Mouse (Mus musculus) NIH3T3 (cell line): ENCODE data around the gene Hsf5.

Experiments
- DNase-seq: peaks from one replicate; pipeline ENCODE4 v3.0.0-alpha.2; 2012; ENCODE audit warnings: low read depth

Hsf5 gene

DNA sequence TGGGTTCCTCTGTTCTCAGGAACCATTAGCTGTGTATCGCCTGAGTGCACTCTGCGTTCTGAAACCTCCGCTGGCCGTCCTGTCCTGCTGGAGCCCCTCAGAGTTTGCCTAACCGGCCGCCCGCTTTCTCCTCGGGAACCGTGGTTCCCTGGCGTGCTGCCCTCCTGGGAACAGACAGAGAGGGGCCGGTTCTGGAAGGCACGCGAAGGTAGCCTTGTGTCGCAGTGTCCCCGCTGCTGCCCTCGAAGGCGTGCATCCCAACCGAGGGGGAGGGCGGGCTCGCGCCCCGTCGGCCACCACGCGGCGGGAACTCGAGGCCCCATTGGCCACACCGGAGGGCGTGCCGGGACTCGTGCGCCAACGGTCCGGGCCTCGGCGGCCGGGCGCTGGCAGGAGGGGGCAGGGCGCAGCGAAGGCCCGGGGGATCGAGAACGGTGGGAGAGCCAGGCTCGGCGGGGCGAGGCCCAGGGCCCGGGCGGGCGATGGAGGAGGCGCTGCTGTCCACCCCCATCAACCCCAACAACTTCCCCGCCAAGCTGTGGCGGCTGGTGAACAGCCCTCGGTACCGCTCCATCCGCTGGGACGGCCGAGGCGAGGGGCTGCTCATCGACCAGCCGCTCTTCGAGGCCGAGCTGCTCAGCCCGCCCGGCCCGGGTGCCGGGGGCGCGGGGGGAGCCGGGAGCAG, at the start of gene Hsf5:
Gene Hsf5, plus strand, starts transcription at position 375 of the 685 bp plus-strand sequence.
- DNase-seq = no peak

DNA sequence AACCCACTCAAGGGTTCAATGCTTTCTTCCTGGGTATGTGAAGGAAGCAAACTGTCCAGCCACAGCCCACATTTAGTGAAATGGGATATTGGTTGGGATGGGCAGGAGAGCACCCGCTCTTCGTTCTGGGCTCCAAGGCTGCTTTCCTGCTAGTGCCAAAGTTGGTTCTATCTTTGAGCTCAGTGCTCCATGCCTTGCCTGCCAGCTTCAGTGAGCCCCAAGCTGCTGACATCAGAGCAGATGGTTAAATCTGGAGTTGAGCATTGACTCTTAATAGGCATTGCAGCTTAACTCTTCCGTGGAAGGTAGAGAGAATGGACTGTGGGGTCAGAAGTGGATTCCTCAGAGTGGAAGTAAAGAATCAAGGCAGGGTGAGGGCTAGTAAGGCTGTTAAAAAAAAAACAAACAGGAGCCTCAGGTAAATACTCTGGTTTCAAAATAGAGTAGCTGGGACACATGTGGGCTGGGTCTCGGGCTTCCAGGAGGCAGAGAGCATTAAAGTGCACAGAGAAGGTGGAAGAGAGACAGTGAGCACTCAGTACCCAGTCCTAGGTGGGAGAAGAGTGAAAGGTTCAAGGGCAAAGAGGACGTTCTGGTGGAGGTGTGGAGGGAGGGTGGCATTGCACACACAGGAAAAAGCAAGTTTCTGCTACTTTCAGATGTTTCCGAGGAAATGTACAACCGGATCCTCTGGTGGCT, 48.6 kb upstream of the Hsf5 start, which contains the start of gene Sept4:
Gene Sept4, plus strand, starts transcription at position 649 of the 699 bp plus-strand sequence.
- no peak for DNase-seq

DNA sequence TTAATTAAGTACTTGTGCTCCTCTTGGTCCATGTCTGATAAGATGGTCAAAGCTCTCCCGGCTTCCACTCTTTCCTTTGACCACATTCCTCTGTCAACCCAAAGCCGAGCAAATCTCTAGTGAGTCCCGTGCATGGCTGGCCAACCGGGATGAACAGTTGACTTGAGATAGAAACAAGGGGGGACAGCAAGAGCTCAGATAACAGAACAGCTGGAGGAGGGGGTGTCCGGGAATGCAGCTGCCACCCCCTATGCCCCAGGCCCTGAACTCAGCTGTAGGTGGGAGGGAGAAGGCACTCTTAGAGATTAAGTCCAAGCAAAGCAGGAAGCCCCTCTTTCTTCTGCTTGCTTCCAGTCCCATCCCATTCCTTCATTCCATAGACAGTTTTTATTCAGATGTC, 46.2 kb upstream of the Hsf5 start:
- no peak for DNase-seq

DNA sequence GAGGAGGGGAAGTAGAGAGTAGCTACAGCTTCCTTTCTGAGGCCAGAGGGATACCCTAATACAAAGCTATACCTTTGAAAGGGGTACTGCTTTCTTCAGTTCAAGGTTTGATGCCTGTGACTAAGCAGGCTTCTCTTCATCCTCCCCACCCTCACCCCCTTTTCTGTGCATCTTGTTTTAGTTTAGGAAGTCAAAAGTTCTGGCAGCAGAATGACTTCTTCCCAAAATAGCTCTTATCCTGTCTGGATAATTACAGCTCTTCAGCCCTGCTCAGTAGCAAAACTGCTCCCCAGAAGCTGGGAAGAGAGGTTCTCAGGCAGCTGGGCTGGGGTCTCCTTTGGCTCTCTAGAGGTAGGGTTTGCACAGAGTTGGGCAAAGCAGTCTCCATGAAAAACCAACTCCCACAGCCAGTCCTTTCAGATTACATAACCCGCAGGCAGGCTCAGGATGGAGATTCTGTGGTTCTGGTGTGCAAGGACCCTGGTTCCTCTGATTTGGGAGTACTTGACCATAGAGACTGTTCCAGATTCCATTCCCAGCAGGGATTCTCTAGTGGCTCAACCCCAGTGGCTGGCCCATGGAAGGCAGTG, 45.5 kb upstream of the Hsf5 start:
- DNase-seq = peak; percentile 53

DNA sequence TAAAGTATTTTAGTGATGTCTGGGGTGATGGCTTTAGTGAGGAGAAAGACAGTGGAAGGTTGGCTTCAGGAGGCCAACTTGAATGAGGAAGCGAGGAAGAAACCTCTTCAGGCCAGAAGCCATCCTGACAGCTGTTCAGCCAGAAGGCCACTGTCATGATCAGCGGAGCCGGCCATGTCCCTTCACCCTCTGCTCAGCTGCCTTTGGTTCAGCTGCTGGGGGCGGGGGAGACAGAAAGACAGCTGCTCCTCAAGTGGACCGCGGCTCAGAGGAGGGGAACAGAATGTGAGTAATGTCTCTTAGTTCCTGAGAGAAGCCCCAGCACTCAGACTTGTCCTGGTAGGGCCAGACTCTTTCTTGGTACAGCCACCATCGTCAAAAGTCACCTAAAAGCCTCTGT, 43.2 kb upstream of the Hsf5 start:
- DNase-seq = no peak

DNA sequence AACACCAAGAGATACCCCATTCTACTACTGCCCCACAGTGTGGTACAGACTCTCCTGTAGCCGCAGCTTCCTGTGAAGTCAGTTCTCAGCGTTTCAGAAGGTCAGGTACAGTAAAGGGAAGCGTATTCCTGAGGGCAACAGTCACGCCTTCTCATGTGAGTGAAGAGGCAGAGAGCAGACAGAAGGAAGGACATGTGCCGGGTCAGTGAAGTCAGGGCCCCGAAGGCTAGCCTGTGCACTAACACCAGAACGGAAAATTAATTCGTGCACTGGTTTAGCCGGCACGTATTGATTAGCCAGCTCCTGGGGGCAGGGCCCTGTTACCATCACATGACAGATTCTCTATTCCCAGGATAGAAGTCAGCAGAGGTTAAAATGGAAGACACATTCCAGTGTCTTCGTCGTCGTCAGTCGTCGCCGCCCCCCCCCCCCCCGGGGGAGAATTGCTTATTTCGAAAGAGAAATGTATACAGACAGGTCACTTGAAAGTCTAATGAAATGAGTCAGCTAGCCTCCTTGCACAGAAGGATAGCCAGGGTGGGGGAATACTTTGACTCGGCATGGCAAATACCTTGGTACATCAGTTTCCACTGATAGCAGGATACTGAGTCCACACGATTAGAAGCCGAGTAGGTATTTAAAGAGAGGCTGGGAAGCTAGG, 42.3 kb upstream of the Hsf5 start:
- DNase-seq = peak; percentile 50

DNA sequence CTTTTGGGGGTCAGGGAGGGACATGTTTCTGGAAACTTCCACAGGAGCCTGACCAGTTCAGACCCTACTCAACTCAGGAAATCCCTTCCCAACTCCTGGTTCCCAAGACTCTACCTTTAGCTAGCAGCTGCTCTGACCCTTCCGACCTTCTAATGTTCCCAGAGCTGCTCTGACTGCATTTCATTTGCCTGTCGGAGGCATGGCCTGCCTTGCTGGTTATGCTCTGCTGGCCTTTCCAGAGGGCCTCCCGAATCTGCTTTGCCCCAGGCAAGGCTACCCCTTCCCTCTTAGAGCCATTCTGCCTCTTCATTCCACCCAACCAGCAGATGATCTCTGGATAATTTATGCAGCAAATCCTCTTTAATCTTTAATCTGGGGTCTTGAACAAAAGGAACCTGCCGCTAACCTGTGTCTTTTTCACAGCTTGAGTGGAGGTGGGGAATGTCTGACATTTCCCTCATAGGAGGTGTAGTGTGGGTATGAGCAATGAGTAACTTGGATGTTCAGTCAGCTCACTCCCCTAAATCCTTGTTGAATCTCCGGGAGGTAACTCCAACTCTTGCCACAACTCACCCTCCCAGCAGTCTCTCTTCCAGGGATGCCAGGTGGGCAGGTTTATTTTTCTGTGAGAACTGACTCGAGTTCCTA, 39.2 kb upstream of the Hsf5 start:
- DNase-seq = no peak

DNA sequence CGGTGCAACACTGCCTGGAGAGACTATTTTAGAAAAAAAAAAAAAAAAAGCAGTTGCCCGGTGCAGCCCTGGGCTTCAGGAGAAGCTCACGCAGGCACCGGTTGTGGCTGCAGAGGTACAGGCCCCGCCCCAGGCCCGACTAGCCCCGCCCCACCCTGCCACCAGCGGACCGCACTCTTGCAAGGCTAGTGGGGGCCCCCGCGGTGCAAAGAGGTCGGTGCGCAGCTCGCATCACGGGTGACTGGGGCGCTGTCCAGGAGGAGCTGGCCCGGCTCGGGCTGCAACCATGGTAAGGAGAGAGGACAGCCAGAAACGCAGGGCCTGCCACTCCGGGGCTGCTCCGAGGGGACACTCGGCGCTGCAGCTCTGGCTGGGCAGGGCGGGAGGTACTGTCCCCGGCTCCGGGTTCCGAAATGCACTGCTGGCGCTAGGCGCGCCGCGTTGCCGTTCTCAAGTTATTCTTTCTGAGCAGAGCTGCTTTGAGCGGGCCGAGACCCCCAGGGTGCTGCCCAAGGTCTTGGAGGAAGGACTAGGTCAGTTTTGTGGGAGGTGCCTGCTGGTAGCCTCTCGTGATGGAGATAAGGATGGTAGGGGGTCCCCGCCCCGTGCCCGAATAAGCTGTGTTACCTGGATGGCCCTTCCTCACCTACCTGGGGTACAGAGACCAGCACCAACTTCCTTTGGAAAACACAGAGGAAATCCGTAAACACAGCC, 38.6 kb upstream of the Hsf5 start:
- DNase-seq = no peak

DNA sequence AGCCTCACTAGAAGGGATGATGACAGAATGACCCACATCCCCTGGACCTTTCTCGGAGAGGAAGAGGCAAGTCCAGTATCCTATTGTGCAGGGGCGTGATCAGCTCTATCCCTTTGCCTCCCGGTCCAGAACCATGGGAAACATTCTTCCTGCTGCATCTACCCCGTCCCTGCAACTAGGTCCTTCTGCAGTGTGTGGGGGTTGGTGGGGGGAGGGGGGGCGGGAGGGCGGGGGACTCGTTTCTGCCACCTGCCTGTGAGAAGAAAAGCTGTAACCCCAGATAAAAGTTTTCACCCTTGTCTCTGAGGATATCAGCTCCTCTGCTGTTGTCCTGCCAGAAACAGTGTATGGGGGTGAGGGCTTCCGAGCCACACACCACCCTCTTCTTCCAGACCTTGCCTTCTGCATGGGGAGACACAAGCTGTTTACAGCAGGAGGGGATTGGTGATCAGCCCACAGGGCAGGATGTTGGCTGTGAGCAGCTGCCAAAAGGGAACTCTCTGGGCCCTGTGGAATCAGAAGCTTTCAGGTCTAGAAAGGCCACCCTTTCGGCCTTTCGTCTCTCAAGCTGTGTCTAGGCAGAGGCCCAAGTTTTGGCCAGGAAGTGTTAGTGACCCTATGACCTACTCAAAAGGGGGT, 37.9 kb upstream of the Hsf5 start:
- no peak for DNase-seq

DNA sequence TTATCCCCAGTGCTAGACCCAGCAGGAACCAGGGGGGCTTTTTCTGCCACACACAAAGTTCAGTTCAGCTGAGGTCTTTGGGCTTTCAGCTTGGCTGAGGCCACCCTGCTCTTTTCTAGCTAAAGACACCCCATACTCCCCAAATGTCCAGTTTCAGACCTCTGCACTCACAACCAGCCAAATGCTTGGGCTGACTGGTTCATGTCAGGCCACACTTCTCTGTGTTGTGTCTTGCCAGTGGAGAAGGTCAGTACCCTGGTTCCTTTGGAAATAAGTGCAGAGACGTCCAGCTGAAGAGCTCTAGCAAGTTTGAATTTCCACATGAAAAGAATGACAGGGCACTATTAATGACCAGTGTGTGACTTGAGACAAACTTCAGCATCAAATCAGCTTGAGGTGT, 37.3 kb upstream of the Hsf5 start:
- no peak for DNase-seq

DNA sequence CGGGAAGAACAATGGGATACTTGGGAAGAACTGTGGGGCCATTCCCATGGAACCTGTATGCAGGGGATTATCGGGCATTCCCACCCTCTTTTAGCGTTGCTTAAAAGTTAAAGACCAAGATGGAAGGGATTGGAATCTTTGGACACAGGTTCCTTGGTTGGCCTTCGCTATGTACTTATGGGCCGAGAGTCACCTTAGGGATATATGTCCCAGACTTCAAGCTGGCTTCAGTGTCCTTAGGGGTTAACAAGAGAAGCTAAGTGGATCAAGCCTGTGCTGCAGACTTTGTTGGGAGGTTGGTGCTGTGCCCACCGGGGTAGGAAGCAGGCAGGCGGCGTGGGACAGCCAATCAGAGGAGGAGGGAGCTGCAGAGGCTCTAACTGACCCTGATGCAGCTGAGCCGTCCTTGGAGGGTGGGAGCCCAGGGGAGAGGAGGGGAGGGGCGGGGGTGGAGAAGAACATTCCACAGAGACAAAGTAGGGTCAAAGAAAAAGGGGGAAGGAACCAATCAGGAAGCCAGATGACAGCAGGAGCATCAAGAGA, 36.4 kb upstream of the Hsf5 start:
- no peak for DNase-seq

DNA sequence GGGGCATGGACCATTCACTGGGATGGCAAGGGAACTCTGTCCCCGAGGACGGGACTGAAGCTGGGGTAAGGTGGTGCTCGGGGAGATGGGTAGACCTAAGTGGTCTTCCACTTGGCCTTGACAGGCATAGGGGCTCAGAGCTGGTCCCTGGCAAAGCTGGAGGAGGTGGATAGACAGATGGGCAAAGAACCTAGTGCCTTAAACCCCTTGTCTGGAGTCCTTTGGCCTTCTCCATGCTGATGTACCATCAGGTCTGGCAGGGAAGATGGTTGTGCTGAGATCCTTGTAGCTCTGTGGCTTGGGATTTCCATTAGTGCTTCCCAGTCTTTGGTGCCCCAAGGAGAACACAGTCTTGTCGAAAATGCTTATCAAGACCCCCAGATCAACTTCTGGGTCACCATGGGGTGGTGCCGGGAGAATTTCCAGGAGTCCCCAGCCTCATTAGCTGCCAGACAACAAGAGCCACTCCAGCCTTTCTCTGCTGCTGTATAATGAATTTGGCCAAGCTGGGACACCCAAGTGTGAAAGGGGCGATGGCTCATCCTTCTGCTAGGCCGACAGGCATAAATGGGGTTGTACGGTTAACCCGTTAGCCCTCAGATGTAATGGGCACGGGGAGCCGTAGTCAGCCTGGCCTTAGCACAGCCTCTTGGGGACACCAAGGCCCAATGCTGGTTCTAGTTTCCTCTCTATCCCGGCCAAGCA, 35.7 kb upstream of the Hsf5 start:
- DNase-seq = no peak

DNA sequence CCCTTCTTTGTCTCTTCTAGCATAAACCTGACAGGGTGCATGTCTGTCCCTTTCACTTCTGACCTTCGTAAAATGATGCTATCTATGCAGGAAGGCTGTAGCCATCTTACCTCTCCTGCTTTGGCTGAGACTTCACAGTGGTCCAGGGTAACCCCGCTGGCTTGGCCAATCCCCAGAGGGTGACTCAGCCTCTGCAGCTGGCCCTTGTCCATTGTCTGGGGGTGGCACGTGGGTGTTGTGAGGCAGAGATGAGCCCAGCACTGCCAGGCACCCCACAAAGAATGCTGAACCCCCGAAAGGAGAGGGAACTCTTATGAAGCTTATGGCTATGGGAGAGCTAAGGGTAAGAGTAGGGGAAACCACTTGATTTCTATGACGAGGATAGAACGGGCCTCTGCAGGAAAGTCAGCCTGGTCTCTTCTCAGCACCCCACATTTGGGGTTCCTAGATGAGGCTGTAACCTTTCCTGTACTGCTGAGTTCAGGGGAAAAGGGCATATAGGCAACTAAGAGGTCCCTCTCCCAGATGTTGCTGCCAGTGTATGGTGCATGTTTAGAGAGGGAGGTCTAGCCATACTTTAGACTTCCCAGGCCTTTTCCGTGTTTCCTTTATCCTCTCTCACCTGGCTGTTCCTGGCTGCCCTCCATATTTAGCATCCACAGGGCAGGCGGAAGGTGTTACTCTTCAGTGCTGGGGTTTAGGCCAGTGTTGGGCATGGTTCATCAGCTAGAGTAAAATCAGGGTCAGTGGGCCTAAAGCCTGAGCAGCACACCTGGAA, 34.8 kb upstream of the Hsf5 start:
- DNase-seq = peak; percentile 77

DNA sequence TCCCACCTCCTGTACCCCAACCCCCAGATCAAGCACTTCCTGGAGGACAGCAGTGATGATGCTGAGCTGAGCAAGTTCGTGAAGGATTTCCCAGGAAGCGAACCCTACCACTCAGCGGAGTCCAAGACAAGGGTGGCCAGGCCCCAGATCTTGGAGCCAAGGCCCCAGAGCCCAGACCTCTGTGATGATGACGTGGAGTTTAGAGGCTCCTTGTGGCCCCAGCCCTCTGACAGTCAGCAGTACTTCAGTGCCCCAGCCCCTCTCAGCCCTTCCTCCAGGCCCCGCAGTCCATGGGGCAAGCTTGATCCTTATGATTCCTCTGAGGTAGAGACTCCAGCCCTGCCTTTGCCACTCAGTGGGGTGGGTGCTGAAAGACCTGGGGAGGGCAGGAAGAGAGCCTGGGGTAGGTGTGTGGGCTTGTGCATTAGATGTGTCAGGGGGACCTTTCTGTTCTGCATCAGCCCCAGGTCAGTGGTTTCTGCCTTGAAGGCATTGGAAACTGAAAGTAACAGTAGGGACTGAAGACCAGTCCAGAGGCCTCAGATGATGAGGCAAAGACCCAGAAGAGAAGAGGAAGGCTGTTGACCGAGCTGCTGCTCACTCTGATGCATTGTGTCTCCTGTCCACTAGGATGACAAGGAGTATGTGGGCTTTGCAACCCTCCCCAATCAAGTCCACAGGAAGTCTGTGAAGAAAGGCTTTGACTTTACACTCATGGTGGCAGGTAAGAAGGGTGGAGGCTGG, 33.5 kb upstream of the Hsf5 start:
- no peak for DNase-seq

DNA sequence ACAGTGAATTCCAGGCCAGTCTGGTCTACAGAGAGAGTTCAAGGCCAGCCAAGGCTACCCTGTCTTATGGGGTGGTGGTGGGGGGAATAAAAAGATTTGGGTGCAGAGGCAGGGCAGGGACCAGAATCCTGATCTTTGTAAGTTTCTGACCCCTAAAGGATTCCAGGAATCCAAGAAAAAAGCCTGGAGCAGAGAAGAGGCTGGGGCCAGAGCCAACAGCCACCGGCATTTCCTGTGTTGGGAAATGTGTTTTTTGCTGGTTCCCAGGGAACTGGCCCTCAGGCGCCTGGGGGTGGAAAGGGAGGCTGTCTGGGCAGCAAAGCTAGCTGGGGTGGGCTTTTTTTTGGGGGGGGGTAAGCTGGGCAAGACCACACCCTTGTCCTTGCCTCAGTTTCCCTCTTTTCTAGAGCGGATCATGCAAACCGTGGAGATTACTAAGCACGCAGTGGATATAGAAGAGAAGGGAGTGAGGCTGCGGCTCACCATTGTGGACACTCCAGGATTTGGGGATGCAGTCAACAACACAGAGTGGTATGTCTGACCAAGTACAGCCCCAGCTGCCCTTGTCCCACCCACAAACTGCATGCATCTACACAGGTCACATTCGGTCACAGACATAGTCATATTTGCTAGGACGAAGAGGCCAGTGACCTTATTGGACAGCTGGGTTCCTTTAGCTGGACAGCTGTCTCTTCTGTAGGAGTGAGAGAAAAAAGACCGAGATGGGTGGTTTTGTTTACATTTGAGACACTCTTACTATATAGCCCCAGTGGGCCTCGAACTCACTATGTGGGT, 32.1 kb upstream of the Hsf5 start:
- DNase-seq = peak; percentile 77

DNA sequence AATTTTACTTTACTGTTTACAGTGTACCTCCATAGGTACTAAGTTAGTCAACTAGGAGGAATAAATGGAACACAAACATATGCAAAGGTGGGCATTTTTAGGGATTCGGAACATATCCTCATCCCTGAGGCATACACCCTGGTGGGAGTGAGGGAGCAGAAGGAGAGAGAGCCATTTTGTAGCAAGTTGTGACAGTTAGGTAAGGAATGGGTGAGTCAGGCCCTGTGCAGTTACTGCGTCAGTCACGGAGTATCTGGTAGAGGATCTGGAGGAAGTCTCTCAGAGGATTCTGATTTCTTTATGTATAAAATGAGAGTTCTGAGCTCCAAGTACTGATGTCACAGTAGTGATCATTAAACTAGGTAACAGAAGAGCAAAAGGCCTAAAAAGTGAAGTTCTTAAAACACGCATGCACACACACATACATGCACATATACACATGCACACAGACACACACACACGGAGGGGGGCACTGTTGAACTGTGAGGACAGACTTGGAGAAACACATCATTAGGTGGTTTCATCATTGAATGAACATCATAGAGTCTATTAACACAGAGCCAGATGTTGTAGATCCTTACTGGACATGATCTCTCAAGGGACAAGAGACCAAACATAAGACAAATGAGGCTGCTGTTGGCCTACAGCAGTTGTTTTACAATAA, 29.6 kb upstream of the Hsf5 start:
- DNase-seq = peak; percentile 64

DNA sequence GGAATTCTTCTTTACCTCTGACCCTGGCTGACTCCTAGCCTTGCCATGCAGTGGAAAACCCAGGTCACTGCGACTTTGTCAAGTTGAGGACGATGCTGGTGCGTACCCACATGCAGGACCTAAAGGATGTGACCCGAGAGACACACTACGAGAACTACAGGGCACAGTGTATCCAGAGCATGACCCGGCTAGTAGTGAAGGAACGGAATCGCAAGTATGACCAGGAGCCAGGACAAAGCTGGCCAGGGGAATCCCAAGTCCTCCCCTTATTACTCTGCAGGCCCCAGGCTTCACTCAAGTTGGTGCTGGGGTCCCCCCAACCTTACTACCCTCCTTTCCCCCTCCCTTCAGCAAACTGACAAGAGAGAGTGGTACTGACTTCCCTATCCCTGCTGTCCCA, 27.4 kb upstream of the Hsf5 start:
- no peak for DNase-seq
